Mouse (Mus musculus) liver, embryonic 15.5 days (tissue): ENCODE data around the gene Atg7. TPM values are rescaled to one million over a fixed set of nuclear protein-coding genes. Genes with fewer than 3 reads are reported as not detected.

Source experiments
- ATAC-seq: fragments of 200-750 bp; cut with Nextera tagmentation; 2 replicates; pipeline ENCODE4 v1.8.0; 2017; ENCODE audit warnings: moderate number of reproducible peaks, mild to moderate bottlenecking, moderate library complexity; ENCODE audit not compliant: insufficient read depth
- H3K27ac ChIP-seq: fragments of 300-500 bp; sonication (generic); replicated peaks from 2 replicates; pipeline ENCODE4 v1.5.1; 2015; ENCODE audit warnings: mild to moderate bottlenecking, inconsistent platforms
- H3K27me3 ChIP-seq: fragments of 300-500 bp; sonication (generic); 2 replicates; pipeline ENCODE4 v1.6.1; 2015; ENCODE audit warnings: mild to moderate bottlenecking, inconsistent platforms
- H3K36me3 ChIP-seq: fragments of 300-500 bp; sonication (generic); replicated peaks from 2 replicates; pipeline ENCODE4 v1.6.1; 2015; ENCODE audit warnings: moderate library complexity, mild to moderate bottlenecking, inconsistent platforms
- H3K4me1 ChIP-seq: fragments of 300-500 bp; sonication (generic); replicated peaks from 2 replicates; pipeline ENCODE4 v1.6.1; 2015; ENCODE audit warnings: inconsistent platforms
- H3K4me2 ChIP-seq: fragments of 300-500 bp; sonication (generic); 2 replicates; pipeline ENCODE4 v1.6.1; 2015; ENCODE audit warnings: moderate library complexity, mild to moderate bottlenecking, inconsistent platforms
- H3K4me3 ChIP-seq: fragments of 300-500 bp; sonication (generic); replicated peaks from 2 replicates; pipeline ENCODE4 v1.5.1; 2015; ENCODE audit warnings: mild to moderate bottlenecking, inconsistent platforms
- H3K9ac ChIP-seq: fragments of 300-500 bp; sonication (generic); 2 replicates; pipeline ENCODE4 v1.6.1; 2015; ENCODE audit warnings: moderate library complexity, mild to moderate bottlenecking, inconsistent platforms
- H3K9me3 ChIP-seq: fragments of 300-500 bp; sonication (generic); replicated peaks from 2 replicates; pipeline ENCODE4 v1.6.1; 2016; ENCODE audit warnings: inconsistent platforms
- WGBS: fragments of 180-500 bp; shearing (Covaris S2); methylation state at CpG from one replicate; pipeline ENCODE4 v1.1.7; 2015; ENCODE audit warnings: mixed read lengths; ENCODE audit not compliant: insufficient replicate concordance; 5-methylcytosine and 5-hydroxymethylcytosine counted together
- polyA plus RNA-seq: library from polyadenylated mRNA; unstranded; fragments of >200 nt; fragmentation: Nextera tagmentation; extraction: Ambion mirVana; gene quantifications from 2 replicates; pipeline ENCODE4 v1.2.1, GENCODE M21; 2015

The Atg7 gene
- polyA plus RNA-seq, 1 experiment from 2014 or later, result 12.5 TPM

DNA sequence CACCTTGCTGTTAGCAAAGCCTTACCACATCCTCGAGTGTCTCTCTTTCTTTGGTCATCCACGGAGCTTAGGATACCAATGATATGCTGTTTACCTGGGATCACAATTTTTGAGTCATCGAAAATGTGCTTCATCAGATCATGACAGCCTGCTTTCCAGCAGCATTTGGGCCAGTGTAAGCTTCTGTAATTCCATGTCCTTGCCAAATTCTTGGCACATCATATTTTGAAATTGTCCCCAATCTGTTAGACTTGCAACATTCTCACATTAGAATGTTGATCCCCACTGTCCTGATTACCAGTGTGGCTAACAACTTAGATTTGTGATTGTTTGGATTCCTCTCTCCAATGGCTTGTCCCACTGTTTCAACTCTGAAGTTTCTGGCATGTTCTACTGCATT lies 144.7 kb downstream of the Atg7 start:
- Histone ChIP-seq H3K9me3 (no peaks in the 10 kb centered on the region), H3K27me3 (no peaks in the 10 kb centered on the region), H3K4me3 (no peak overlapping the region), H3K9ac (no peak overlapping the region), H3K4me2 (no peak overlapping the region), H3K36me3 (no peaks in the 10 kb centered on the region), H3K4me1 (no peaks in the 10 kb centered on the region), H3K27ac (no peak overlapping the region)
- ATAC-seq, result no peak
- WGBS, result 60% methylated on average over 3 of the region's 3 CpGs

DNA sequence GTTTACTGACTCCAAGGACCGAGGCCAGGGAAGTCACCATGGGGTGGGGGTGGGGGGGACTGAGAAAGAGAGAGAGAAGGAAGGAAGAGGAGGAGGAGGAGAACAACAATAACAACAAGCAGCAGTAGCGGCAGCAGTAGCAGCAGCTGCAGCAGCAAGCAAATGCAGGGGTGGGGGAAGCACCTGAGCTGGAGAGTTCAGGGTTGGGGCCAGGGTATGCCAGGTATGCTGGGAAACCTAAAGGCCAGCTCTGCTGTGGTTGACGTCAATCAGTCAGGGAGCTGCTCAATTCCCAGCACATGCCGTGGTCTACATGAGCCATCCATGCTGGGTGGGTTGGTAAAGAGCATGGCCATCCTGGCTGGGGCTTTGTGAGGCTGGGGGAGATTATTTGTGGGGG lies 145.8 kb downstream of the Atg7 start:
- Histone ChIP-seq H3K27me3 (no peaks in the 10 kb centered on the region), H3K27ac (no peak overlapping the region), H3K4me3 (no peak overlapping the region), H3K9ac (no peak overlapping the region), H3K4me2 (no peak overlapping the region), H3K9me3 (no peaks in the 10 kb centered on the region), H3K36me3 (no peaks in the 10 kb centered on the region), H3K4me1 (no peaks in the 10 kb centered on the region)
- no peak for ATAC-seq
- 55% methylated on average over 4 of the region's 4 CpGs for WGBS

DNA sequence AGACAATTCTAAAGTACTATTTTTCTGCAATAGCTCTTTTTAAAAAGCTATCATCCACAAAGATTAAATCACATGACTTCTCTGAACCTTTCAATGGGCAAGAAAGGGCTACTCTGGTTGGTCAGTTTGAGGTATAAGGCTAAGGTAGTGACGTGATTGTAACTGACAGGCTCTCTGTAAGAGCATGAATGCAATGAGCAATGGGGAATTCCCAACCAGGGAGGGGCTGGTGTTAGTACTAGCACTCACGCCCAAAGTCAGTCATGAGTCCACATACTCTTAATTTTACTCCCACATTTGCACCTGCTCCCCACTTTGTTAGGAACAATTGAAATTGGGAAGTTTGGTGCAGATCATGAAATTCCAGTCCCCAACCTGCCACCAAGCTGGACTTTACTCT lies 147.2 kb downstream of the Atg7 start:
- H3K27ac ChIP-seq, result no peak overlapping the region

DNA sequence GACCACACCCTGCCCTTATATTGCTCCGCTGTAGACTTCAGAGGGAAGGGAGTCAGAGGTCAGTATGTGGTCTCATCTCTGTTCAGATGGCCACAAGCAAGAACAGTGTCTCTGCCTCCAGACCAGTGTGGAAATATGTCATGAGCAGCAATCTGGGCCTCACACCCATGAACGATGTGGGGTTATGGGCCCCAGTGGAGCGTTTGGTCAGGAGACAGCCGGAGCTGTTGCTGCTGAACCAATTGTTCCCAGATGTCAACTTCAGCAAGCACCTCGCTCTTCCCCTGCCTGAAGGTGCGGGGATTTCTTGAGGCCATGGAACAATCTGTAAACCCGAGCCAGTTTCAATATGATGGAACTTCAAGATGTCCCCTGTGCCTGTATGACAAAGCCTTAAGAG lies 148.0 kb downstream of the Atg7 start:
- H3K4me2 ChIP-seq, result no peak overlapping the region
- peaks cover 8% of the 10 kb centered on the region; the same call in 1 of the 2 replicates for H3K4me1 ChIP-seq
- ATAC-seq, result no peak
- no peaks in the 10 kb centered on the region for H3K36me3 ChIP-seq
- 71% methylated on average over 7 of the region's 7 CpGs for WGBS
- no peaks in the 10 kb centered on the region for H3K27me3 ChIP-seq
- no peaks in the 10 kb centered on the region for H3K9me3 ChIP-seq
- no peak overlapping the region for H3K9ac ChIP-seq
- H3K4me3 ChIP-seq, result no peak overlapping the region
- no peak overlapping the region for H3K27ac ChIP-seq

More for the DNA sequence above, 147.2 kb downstream of the Atg7 start:
- Histone ChIP-seq H3K9ac (no peak overlapping the region), H3K4me1 (no peaks in the 10 kb centered on the region), H3K27me3 (no peaks in the 10 kb centered on the region), H3K4me3 (no peak overlapping the region), H3K36me3 (no peaks in the 10 kb centered on the region), H3K9me3 (no peaks in the 10 kb centered on the region), H3K4me2 (no peak overlapping the region)
- no peak for ATAC-seq
- WGBS, result 57% methylated on average over 2 of the region's 2 CpGs

DNA sequence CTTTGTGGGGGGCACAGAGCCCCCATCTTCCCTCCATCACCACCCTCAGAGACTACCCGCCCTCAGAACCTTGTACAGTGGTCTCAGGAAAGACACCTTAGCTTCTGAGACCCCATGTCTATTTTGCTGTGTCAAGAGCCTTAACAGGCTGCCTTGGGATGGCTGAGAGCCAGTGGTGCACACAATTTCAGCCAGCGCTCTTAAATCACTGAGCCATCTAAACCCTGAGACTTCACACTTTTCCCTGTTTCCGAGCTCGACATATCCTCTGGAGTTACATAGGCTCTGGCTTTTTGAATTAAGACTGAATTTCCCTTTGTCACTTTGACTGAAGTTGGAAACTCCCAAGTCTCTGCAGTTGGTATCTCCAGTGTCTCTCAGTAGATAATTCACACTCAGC lies 148.9 kb downstream of the Atg7 start:
- H3K9ac ChIP-seq, result no peak overlapping the region
- no peak overlapping the region for H3K4me2 ChIP-seq
- no peak overlapping the region for H3K27ac ChIP-seq
- no peaks in the 10 kb centered on the region for H3K9me3 ChIP-seq
- no peaks in the 10 kb centered on the region for H3K36me3 ChIP-seq
- no peaks in the 10 kb centered on the region for H3K27me3 ChIP-seq
- no peak for ATAC-seq
- 73% methylated on average over 4 of the region's 4 CpGs for WGBS
- H3K4me1 ChIP-seq, result peaks cover 14% of the 10 kb centered on the region; the same call in 1 of the 2 replicates
- no peak overlapping the region for H3K4me3 ChIP-seq

DNA sequence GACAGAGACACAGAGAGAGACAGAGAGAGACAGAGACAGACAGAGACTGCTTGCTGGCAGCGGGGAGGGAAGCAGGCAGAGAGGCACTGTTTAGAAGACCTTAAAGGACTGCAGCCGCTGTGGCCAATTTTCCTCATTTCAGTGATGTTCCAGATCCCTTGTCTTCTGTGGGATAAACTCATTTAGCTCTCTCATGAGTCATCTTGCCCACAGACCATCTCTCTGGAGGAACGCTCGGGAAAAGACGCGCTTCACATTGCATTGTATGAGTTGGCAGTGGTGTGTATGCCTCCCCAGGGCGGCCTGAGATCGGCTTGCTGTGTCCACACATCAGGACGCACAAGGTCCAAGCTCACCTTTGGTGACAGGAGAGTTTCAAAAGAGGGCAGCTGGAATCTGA lies 151.8 kb downstream of the Atg7 start:
- no peak for ATAC-seq
- no peaks in the 10 kb centered on the region for H3K36me3 ChIP-seq

DNA sequence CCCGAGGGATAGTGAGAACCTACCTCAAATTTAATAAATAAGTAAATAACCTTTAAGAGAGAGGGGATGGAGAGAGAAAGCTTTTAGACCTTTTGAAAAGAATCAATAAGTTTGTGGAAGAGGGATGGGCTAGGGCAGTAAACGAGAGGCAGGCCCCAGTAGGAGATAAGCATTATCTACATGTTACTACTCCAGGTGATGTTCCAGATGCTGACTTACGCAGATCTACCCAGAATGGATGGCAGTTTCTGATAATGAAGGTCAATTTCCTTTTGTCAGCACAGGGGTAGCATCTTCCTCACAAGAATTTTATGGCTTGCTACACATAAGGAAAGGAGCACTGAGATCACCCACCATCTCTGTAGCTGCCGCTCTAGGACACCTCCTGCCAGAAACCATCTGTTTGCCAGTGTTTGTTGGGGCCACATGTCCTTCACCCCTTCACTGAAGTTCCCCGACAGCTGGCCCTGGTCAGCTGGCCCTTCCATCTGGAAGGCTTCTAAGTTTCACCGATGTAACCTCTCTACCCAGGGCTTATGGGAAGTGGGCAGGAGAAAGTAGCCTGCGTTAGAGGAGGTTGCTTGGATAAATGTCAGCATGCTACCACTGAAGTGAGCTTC lies 152.9 kb downstream of the Atg7 start:
- ATAC-seq, result no peak
- 50% methylated on average over 7 of the region's 7 CpGs for WGBS
- Histone ChIP-seq H3K27ac (no peak overlapping the region), H3K27me3 (no peaks in the 10 kb centered on the region), H3K36me3 (no peaks in the 10 kb centered on the region), H3K4me3 (no peak overlapping the region), H3K4me1 (peaks cover 14% of the 10 kb centered on the region; the same call in 1 of the 2 replicates), H3K4me2 (no peak overlapping the region), H3K9ac (no peak overlapping the region), H3K9me3 (no peaks in the 10 kb centered on the region)

More for the DNA sequence above, 151.8 kb downstream of the Atg7 start:
- 78% methylated on average over 9 of the region's 9 CpGs for WGBS
- peaks cover 14% of the 10 kb centered on the region; the same call in 1 of the 2 replicates for H3K4me1 ChIP-seq
- no peaks in the 10 kb centered on the region for H3K9me3 ChIP-seq
- H3K9ac ChIP-seq, result no peak overlapping the region
- H3K27ac ChIP-seq, result no peak overlapping the region
- H3K27me3 ChIP-seq, result no peaks in the 10 kb centered on the region
- no peak overlapping the region for H3K4me3 ChIP-seq
- H3K4me2 ChIP-seq, result no peak overlapping the region

DNA sequence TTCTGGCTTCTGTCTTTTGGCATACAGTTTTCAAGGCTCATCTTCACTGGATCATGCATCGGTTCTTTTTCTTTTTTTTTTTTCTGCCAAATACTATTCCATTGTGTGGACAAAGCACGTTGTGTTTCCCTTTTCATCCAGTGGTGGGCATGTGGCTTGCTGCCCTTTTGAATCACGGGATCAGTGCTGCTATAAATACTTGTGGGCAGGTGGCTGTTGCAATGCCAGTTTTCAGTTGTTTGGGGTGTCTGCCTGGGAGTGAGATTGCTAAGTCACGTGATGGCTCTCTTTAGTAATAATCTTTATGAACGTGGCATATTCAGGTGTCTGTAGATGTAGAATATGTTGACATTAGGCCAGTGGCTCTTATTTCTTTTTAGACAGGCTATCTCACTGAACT lies 155.0 kb downstream of the Atg7 start:
- Histone ChIP-seq H3K36me3 (no peaks in the 10 kb centered on the region), H3K4me1 (peaks cover 14% of the 10 kb centered on the region; the same call in 1 of the 2 replicates), H3K4me2 (no peak overlapping the region), H3K9me3 (no peaks in the 10 kb centered on the region), H3K27me3 (no peaks in the 10 kb centered on the region), H3K4me3 (no peak overlapping the region), H3K27ac (no peak overlapping the region), H3K9ac (no peak overlapping the region)
- 64% methylated on average over 5 of the region's 5 CpGs for WGBS
- ATAC-seq, result no peak

DNA sequence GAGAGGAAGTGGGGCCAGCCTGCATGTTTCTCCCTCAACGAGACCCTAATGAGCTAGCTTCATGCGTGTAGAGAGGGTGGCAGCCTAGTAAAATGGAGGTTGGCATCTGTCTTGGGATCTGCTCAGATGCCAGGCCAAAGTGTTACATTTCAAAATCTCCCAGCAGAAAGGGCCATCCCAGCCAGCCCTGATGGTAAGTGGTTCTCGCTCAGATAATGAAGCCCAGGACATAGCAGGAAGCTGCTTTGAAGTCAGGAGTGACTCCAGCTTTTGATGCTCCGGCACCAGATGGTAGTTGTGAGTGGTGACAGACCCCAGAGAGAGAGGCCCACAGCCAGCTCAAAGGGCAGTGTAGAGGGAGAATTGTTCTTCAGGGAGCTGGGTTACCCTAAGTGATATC lies 155.8 kb downstream of the Atg7 start:
- WGBS, result 65% methylated on average over 4 of the region's 4 CpGs
- Histone ChIP-seq H3K4me1 (peaks cover 14% of the 10 kb centered on the region; the same call in 1 of the 2 replicates), H3K9me3 (no peaks in the 10 kb centered on the region), H3K36me3 (no peaks in the 10 kb centered on the region), H3K9ac (no peak overlapping the region), H3K4me2 (no peak overlapping the region), H3K4me3 (no peak overlapping the region), H3K27ac (no peak overlapping the region), H3K27me3 (no peaks in the 10 kb centered on the region)
- no peak for ATAC-seq

DNA sequence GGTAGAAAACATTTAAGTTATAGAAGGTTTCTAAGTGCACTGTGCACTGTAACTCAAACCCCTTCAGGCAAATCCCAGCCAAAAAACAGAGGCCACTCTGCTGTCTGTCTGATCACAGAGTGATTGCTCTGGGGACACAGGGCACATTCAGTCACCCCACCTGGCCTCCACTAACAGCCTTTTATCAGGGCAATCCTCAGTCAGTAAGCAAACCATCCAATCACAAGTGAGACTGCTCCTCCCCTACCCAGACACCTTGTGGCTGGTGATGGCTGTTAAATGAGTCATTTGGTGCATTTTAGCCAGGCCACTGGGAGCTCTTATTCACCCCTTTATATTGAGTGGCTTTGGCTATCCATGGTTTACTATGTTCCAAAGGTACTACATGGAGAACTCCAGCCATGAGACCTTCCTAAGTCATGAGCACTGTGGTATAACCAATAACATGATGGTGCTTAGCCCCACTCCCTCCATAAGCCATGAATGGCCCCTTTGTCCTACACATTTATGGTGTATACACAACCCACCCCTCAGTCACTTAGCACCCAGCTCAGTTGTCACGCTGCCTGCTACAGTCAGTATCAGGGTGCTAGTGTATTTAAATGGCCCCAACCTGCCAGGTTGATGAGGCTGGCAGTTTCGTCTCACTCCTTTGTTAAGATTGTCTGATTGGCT lies 157.5 kb downstream of the Atg7 start:
- no peak for ATAC-seq
- 40% methylated on average over 2 of the region's 2 CpGs for WGBS
- H3K27me3 ChIP-seq, result no peaks in the 10 kb centered on the region

DNA sequence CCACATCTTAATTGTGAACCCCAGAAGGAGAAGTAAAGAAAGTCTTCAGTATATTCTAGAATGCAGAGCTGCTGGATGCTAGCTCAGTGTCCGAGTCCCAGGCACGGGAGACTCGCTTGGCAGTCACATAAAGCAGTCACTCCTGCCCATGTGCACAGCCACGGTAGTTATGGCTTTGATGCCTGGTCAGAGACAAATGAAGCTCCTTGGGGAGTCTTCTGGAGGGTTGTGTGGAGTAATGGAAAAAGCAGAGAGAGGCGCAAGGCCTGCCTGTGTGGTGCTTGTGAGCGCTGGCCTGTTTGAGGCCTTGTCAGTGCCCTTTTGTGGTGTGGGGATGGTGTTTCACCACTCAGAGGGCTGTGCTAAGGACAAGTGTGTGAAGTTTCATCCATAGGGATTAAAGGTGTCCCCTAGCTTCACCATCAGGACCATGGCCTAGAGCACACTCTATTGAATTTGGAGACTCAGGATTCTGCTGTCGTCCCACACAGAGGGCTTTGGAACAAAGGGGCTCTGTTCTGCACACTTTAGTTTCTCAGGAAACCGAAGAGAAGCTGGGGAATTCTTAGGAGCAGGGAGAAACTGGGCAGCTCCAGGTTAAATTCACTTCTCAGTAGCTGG lies 161.1 kb downstream of the Atg7 start:
- H3K4me2 ChIP-seq, result no peak overlapping the region
- ATAC-seq, result no peak
- no peaks in the 10 kb centered on the region for H3K27me3 ChIP-seq
- no peak overlapping the region for H3K27ac ChIP-seq
- no peaks in the 10 kb centered on the region for H3K4me1 ChIP-seq
- H3K9me3 ChIP-seq, result no peaks in the 10 kb centered on the region
- WGBS, result 75% methylated on average over 8 of the region's 8 CpGs
- no peak overlapping the region for H3K9ac ChIP-seq
- H3K36me3 ChIP-seq, result no peaks in the 10 kb centered on the region
- H3K4me3 ChIP-seq, result no peak overlapping the region

More for the DNA sequence above, 157.5 kb downstream of the Atg7 start:
- Histone ChIP-seq H3K4me2 (no peak overlapping the region), H3K36me3 (no peaks in the 10 kb centered on the region), H3K27ac (no peak overlapping the region), H3K4me3 (no peak overlapping the region), H3K9ac (no peak overlapping the region), H3K4me1 (peaks cover 11% of the 10 kb centered on the region; the same call in 1 of the 2 replicates), H3K9me3 (no peaks in the 10 kb centered on the region)
